ENCODE assay signal across 9 mouse cellular contexts in genomic region chr12:100726651-100727050, GRCm38 (mm10). TPM values are rescaled to one million over a fixed set of nuclear protein-coding genes. Genes with fewer than 3 reads are reported as not detected.
DNase-seq lines count a peak whose midpoint lies in the region; ATAC-seq and TF ChIP-seq lines count a peak whose summit lies in the region.
"Had no signal": no experiment of that assay in that cellular context is flagged by ENCODE, and none has a peak within 500 bp of the region (broad histone marks: within the 10 kb centered on the region; RNA-seq: fewer than 3 reads in every experiment).

Gene Rps6ka5 (minus strand): TSS chr12:100726983.

- no peak for TF ChIP-seq CTCF in gastrocnemius, adult 2 months (IDR thresholded peaks at IDR 0.05)

- no peak for ATAC-seq in embryonic facial prominence, embryonic 12.5 days (ENCODE audit: insufficient number of reproducible peaks, insufficient read depth, low FRiP score, low TSS enrichment)
- ATAC-seq in liver, embryonic 12.5 days = no peak

- peaks cover 9% of the 10 kb centered on the region; the same call in 1 of the 2 replicates for H3K4me1 ChIP-seq in embryonic facial prominence, embryonic 12.5 days
- H3K4me1 ChIP-seq in liver, embryonic 12.5 days = peaks cover 35% of the 10 kb centered on the region

- 94% methylated on average over 4 of the region's 4 CpGs for WGBS in embryonic facial prominence, embryonic 12.5 days
- WGBS in liver, embryonic 12.5 days (ENCODE audit: insufficient replicate concordance) = 82% methylated on average over 4 of the region's 4 CpGs

- H3K27me3 ChIP-seq in embryonic facial prominence, embryonic 12.5 days = no peaks in the 10 kb centered on the region
- no peaks in the 10 kb centered on the region for H3K27me3 ChIP-seq in liver, embryonic 12.5 days (replicated peaks)

- no peaks in the 10 kb centered on the region for H3K36me3 ChIP-seq in embryonic facial prominence, embryonic 12.5 days
- H3K36me3 ChIP-seq in liver, embryonic 12.5 days = no peaks in the 10 kb centered on the region

- intact Hi-C loops in gastrocnemius, adult 2 months (cut with DNase I) = no loop called here
- intact Hi-C loops in heart, postnatal 14 days (cut with DNase I) = loop anchor here (10.0 kb wide), 1 partner anchor 542 kb away; no protein-coding TSS in a partner anchor

- peak within 1 kb of the TSS; percentile 84 for H3K27ac ChIP-seq in gastrocnemius, adult 2 months
- no peak within 1 kb of the TSS for H3K27ac ChIP-seq in embryonic facial prominence, embryonic 12.5 days
- H3K27ac ChIP-seq in liver, embryonic 12.5 days = no peak within 1 kb of the TSS
- H3K27ac ChIP-seq: kidney, postnatal 0 days had no signal

- no peaks in the 10 kb centered on the region for H3K9me3 ChIP-seq in embryonic facial prominence, embryonic 12.5 days
- no peaks in the 10 kb centered on the region for H3K9me3 ChIP-seq in liver, embryonic 12.5 days (replicated peaks)

- DNase-seq in gastrocnemius, adult 2 months = no peak
- DNase-seq in gastrocnemius, adult 8-10 months (ENCODE audit: low spot score in 2 of 2) = no peak
- DNase-seq in heart, postnatal 14 days = no peak
- DNase-seq in spleen, postnatal 10 days (ENCODE audit: low spot score in 2 of 2) = no peak
- no peak for DNase-seq in spleen, adult 12 weeks (ENCODE audit: low spot score)
- no peak for DNase-seq in urinary bladder, adult 18-20 months (ENCODE audit: low spot score in 2 of 2)

- H3K4me2 ChIP-seq in embryonic facial prominence, embryonic 12.5 days (replicated peaks) = peak within 1 kb of the TSS; percentile 75
- H3K4me2 ChIP-seq in liver, embryonic 12.5 days = peak within 1 kb of the TSS; percentile 98

- H3K4me3 ChIP-seq in gastrocnemius, adult 2 months = no peak within 1 kb of the TSS; the same call in 1 of the 2 replicates
- H3K4me3 ChIP-seq in embryonic facial prominence, embryonic 12.5 days = no peak within 1 kb of the TSS
- no peak within 1 kb of the TSS for H3K4me3 ChIP-seq in liver, embryonic 12.5 days

- no peak within 1 kb of the TSS for H3K9ac ChIP-seq in embryonic facial prominence, embryonic 12.5 days
- H3K9ac ChIP-seq in liver, embryonic 12.5 days = no peak within 1 kb of the TSS

RNA-seq across cellular contexts. Expression of gene Rps6ka5, which starts in this region (rescaled TPM):
- 10 to 100 TPM; 11.1 to 11.8 TPM for total RNA-seq in gastrocnemius, adult 2 months (2021)
- total RNA-seq in gastrocnemius, adult 8-10 months (2022) = 10 to 100 TPM in 2 of 4 experiments, 1 to 10 TPM in 2; 7.5 to 16.9 (median 10.2) TPM
- 5.7 and 7.2 TPM in 2 replicates for polyA plus RNA-seq in embryonic facial prominence, embryonic 12.5 days (2016; fragmentation: Nextera tagmentation; extraction: Ambion mirVana)
- total RNA-seq in heart, postnatal 14 days (2021) = 10 to 100 TPM; 13.4 to 17.9 TPM
- polyA plus RNA-seq in liver, embryonic 12.5 days (2016; fragmentation: Nextera tagmentation; extraction: Ambion mirVana) = 2.2 and 2.5 TPM in 2 replicates
